Mouse (Mus musculus): ENCODE results near the gene Naa80. TPM values are rescaled to one million over a fixed set of nuclear protein-coding genes. Genes with fewer than 3 reads are reported as not detected.

The Naa80 gene
- polyA plus RNA-seq, 1 experiment from 2014 or later = 15.1 TPM

- Histone ChIP-seq H3K9me3 (replicated peaks; ENCODE audit: control insufficient read depth, low read length) (no peaks in the 10 kb centered on the region), H3K4me2 (ENCODE audit: low read depth, low read length) (peak overlapping the region; percentile 76), H3K27ac (ENCODE audit: low read length) (peak overlapping the region; percentile 96), H3K4me1 (ENCODE audit: control insufficient read depth, insufficient read depth, low read length) (peaks cover 31% of the 10 kb centered on the region), H3K9ac (ENCODE audit: low read length) (peak overlapping the region; percentile 79), H3K27me3 (ENCODE audit: control insufficient read depth, insufficient read depth, low read length) (no peaks in the 10 kb centered on the region), H3K4me3 (ENCODE audit: low read length) (peak overlapping the region; percentile 52), H3K36me3 (ENCODE audit: control insufficient read depth, insufficient read depth) (peaks cover 17% of the 10 kb centered on the region)
- ATAC-seq (replicated peaks; ENCODE audit: extremely low read depth, insufficient read depth, low FRiP score) = peak; percentile 84
- 53% methylated on average over 11 of the region's 11 CpGs for WGBS
Observed at GRCm38 (mm10) chr9:107596619-107597569, 18.2 kb downstream of the Naa80 start.

GRCm38 (mm10) chr9:107598385-107598784 is 19.7 kb downstream of the Naa80 start:
- Histone ChIP-seq H3K4me2 (ENCODE audit: low read depth, low read length) (no peak overlapping the region), H3K4me1 (ENCODE audit: control insufficient read depth, insufficient read depth, low read length) (peaks cover 23% of the 10 kb centered on the region), H3K36me3 (ENCODE audit: control insufficient read depth, insufficient read depth) (peaks cover 8% of the 10 kb centered on the region), H3K4me3 (ENCODE audit: low read length) (no peak overlapping the region), H3K9me3 (replicated peaks; ENCODE audit: control insufficient read depth, low read length) (no peaks in the 10 kb centered on the region), H3K27me3 (ENCODE audit: control insufficient read depth, insufficient read depth, low read length) (no peaks in the 10 kb centered on the region), H3K27ac (ENCODE audit: low read length) (no peak overlapping the region), H3K9ac (ENCODE audit: low read length) (no peak overlapping the region)
- ATAC-seq (replicated peaks; ENCODE audit: extremely low read depth, insufficient read depth, low FRiP score) = no peak
- WGBS = 75% methylated on average over 5 of the region's 5 CpGs

DNA sequence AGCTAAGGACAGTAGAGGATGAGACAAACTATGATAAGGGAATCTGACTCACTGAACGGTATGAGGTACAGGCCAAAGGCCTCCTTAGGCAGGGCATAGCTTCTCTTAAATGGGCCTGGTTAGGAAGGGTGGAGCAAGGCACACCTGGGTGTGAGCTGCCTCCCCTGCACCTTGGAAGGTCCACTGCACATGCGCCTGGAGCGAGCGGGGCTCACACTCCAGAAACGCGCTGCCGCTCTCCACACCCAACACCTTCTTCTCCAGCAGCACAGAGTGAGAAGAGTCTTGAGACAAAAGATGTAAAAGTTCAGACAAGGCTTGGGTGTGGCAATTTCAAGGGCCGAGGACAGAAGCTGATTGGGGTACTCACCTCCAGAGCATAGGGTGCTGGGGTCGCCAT is 20.7 kb downstream of the Naa80 start:
- Histone ChIP-seq H3K4me1 (ENCODE audit: control insufficient read depth, insufficient read depth, low read length) (peaks cover 13% of the 10 kb centered on the region), H3K27me3 (ENCODE audit: control insufficient read depth, insufficient read depth, low read length) (no peaks in the 10 kb centered on the region), H3K27ac (ENCODE audit: low read length) (no peak overlapping the region), H3K9ac (ENCODE audit: low read length) (no peak overlapping the region), H3K4me3 (ENCODE audit: low read length) (no peak overlapping the region), H3K9me3 (replicated peaks; ENCODE audit: control insufficient read depth, low read length) (no peaks in the 10 kb centered on the region), H3K4me2 (ENCODE audit: low read depth, low read length) (no peak overlapping the region), H3K36me3 (ENCODE audit: control insufficient read depth, insufficient read depth) (no peaks in the 10 kb centered on the region; the same call in 1 of the 2 replicates)
- WGBS = 86% methylated on average over 9 of the region's 9 CpGs
- no peak for ATAC-seq (replicated peaks; ENCODE audit: extremely low read depth, insufficient read depth, low FRiP score)

- Histone ChIP-seq H3K4me3 (ENCODE audit: low read length) (no peak overlapping the region), H3K4me1 (ENCODE audit: control insufficient read depth, insufficient read depth, low read length) (peaks cover 15% of the 10 kb centered on the region), H3K36me3 (ENCODE audit: control insufficient read depth, insufficient read depth) (no peaks in the 10 kb centered on the region), H3K27me3 (ENCODE audit: control insufficient read depth, insufficient read depth, low read length) (no peaks in the 10 kb centered on the region), H3K27ac (ENCODE audit: low read length) (no peak overlapping the region), H3K9me3 (replicated peaks; ENCODE audit: control insufficient read depth, low read length) (no peaks in the 10 kb centered on the region), H3K4me2 (ENCODE audit: low read depth, low read length) (no peak overlapping the region), H3K9ac (ENCODE audit: low read length) (no peak overlapping the region)
- ATAC-seq (replicated peaks; ENCODE audit: extremely low read depth, insufficient read depth, low FRiP score) = no peak
- 68% methylated on average over 14 of the region's 14 CpGs for WGBS
Observed at GRCm38 (mm10) chr9:107599842-107600241, 21.2 kb downstream of the Naa80 start.

DNA sequence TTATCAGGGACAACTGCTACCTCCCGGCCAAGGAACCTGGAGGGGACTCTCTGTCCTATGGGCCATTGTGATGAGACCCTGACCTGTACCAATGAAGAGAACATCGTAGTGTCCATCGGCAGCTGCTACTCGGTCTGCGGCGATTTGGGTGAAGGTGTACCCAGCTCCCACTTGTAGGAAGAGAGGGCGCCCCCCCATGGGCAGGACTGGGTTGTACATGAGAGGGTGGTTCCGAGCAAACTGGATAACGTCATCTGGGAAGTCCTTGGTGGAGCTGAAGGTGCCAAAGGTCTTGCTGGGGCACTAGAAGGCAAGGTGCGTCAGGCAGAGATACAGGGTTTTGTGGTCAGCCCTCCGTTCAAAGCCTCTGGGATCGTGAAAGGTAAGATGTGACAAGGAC is 22.1 kb downstream of the Naa80 start:
- no peak for ATAC-seq (replicated peaks; ENCODE audit: extremely low read depth, insufficient read depth, low FRiP score)
- H3K4me3 ChIP-seq (ENCODE audit: low read length) = no peak overlapping the region
- no peak overlapping the region for H3K9ac ChIP-seq (ENCODE audit: low read length)
- no peak overlapping the region for H3K4me2 ChIP-seq (ENCODE audit: low read depth, low read length)
- H3K36me3 ChIP-seq (ENCODE audit: control insufficient read depth, insufficient read depth) = no peaks in the 10 kb centered on the region
- WGBS = 75% methylated on average over 12 of the region's 12 CpGs
- H3K9me3 ChIP-seq (replicated peaks; ENCODE audit: control insufficient read depth, low read length) = no peaks in the 10 kb centered on the region
- no peak overlapping the region for H3K27ac ChIP-seq (ENCODE audit: low read length)
- H3K4me1 ChIP-seq (ENCODE audit: control insufficient read depth, insufficient read depth, low read length) = peaks cover 16% of the 10 kb centered on the region
- no peaks in the 10 kb centered on the region for H3K27me3 ChIP-seq (ENCODE audit: control insufficient read depth, insufficient read depth, low read length)

- H3K36me3 ChIP-seq (ENCODE audit: control insufficient read depth, insufficient read depth) = no peaks in the 10 kb centered on the region
- H3K4me2 ChIP-seq (ENCODE audit: low read depth, low read length) = no peak overlapping the region
- no peak for ATAC-seq (replicated peaks; ENCODE audit: extremely low read depth, insufficient read depth, low FRiP score)
- H3K9ac ChIP-seq (ENCODE audit: low read length) = no peak overlapping the region
- H3K4me1 ChIP-seq (ENCODE audit: control insufficient read depth, insufficient read depth, low read length) = peaks cover 18% of the 10 kb centered on the region
- 82% methylated on average over 11 of the region's 11 CpGs for WGBS
- no peak overlapping the region for H3K4me3 ChIP-seq (ENCODE audit: low read length)
- no peak overlapping the region for H3K27ac ChIP-seq (ENCODE audit: low read length)
- H3K27me3 ChIP-seq (ENCODE audit: control insufficient read depth, insufficient read depth, low read length) = no peaks in the 10 kb centered on the region
- no peaks in the 10 kb centered on the region for H3K9me3 ChIP-seq (replicated peaks; ENCODE audit: control insufficient read depth, low read length)
Observed at GRCm38 (mm10) chr9:107601275-107601674, 22.6 kb downstream of the Naa80 start.

DNA sequence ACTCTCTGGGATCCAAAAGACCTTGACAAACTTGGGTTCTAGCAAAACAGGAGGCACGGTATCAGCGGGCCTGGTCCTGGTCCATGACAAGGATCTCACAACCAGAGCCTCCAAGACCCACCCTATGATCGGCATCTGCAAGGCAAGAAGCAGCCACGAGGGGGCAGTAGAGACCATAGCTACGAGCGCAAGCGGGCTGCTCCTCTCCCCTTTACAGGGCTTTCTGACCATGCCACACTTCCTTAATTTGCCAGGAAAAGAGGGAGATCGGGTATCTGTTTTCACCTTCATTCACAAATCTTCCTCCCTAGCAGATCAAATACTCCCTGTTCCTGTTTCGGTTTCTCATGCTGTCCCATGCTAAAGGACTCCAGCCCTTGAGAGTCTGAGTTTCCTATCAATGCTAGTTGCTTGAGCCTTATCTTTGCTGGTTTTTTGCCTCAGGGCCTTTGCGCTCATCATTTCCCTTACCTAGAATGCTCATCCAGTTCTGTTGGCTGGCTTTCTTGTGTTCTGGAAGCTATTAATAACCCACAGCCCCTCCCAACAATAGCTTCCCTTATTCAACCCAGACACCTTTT is 23.5 kb downstream of the Naa80 start:
- Histone ChIP-seq H3K36me3 (ENCODE audit: control insufficient read depth, insufficient read depth) (no peaks in the 10 kb centered on the region), H3K9me3 (replicated peaks; ENCODE audit: control insufficient read depth, low read length) (no peaks in the 10 kb centered on the region), H3K27me3 (ENCODE audit: control insufficient read depth, insufficient read depth, low read length) (no peaks in the 10 kb centered on the region), H3K9ac (ENCODE audit: low read length) (peak overlapping the region; percentile 38; the same call in 1 of the 2 replicates), H3K27ac (ENCODE audit: low read length) (peak overlapping the region; percentile 3; the same call in 1 of the 2 replicates), H3K4me1 (ENCODE audit: control insufficient read depth, insufficient read depth, low read length) (peaks cover 25% of the 10 kb centered on the region), H3K4me2 (ENCODE audit: low read depth, low read length) (0 out of 2 replicates have a peak overlapping the region, but pooled peaks have one; percentile 13), H3K4me3 (ENCODE audit: low read length) (no peak overlapping the region)
- peak; percentile 23; the same call in 1 of the 2 replicates for ATAC-seq (replicated peaks; ENCODE audit: extremely low read depth, insufficient read depth, low FRiP score)
- WGBS = 6% methylated on average over 10 of the region's 10 CpGs

GRCm38 (mm10) chr9:107603251-107603650 is 24.6 kb downstream of the Naa80 start:
- WGBS = 77% methylated on average over 6 of the region's 6 CpGs
- no peak for ATAC-seq (replicated peaks; ENCODE audit: extremely low read depth, insufficient read depth, low FRiP score)
- Histone ChIP-seq H3K36me3 (ENCODE audit: control insufficient read depth, insufficient read depth) (no peaks in the 10 kb centered on the region), H3K4me2 (ENCODE audit: low read depth, low read length) (no peak overlapping the region), H3K9me3 (replicated peaks; ENCODE audit: control insufficient read depth, low read length) (no peaks in the 10 kb centered on the region), H3K9ac (ENCODE audit: low read length) (no peak overlapping the region), H3K27ac (ENCODE audit: low read length) (no peak overlapping the region), H3K27me3 (ENCODE audit: control insufficient read depth, insufficient read depth, low read length) (no peaks in the 10 kb centered on the region), H3K4me1 (ENCODE audit: control insufficient read depth, insufficient read depth, low read length) (peaks cover 31% of the 10 kb centered on the region), H3K4me3 (ENCODE audit: low read length) (no peak overlapping the region)
